8 mouse cellular contexts compared by ENCODE assay signal in the genomic region with DNA sequence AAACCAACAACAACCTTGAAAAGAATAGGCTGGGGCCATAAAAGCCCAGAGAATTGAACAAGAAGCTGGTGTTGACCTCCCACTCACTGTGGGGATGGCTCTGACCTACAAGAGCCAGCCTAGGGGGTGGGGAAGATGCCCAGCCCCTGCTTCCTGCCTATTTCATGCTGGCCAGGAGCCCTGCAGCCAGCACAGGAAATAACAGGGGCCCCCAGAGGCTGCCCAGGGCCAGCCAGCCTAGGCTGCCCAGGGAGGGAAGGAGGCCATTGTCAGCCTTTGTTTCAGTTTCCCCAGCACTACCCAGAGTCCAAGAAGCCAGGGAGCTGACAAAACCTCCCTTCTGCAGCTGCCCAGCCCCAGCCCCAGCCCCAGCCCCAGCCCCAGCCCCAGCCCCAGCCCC.
DNase-seq lines count a peak whose midpoint lies in the region; ATAC-seq lines count a peak whose summit lies in the region.

No protein-coding gene starts in this region.

- H3K27me3 ChIP-seq in embryonic facial prominence, embryonic 11.5 days (ENCODE audit: control insufficient read depth, insufficient read depth, low read length), result no peaks in the 10 kb centered on the region
- H3K27me3 ChIP-seq in hindbrain, embryonic 16.5 days (replicated peaks; ENCODE audit: control insufficient read depth, insufficient read depth, low read length), result no peaks in the 10 kb centered on the region

- ATAC-seq in embryonic facial prominence, embryonic 11.5 days (replicated peaks; ENCODE audit: insufficient number of reproducible peaks, low FRiP score, low TSS enrichment, low read depth), result no peak
- peak; percentile 50 for ATAC-seq in hindbrain, embryonic 16.5 days

- H3K4me2 ChIP-seq in embryonic facial prominence, embryonic 11.5 days (ENCODE audit: low read depth, low read length), result no peak overlapping the region
- H3K4me2 ChIP-seq in hindbrain, embryonic 16.5 days (ENCODE audit: low read length), result no peak overlapping the region

- peaks cover 8% of the 10 kb centered on the region for H3K4me1 ChIP-seq in embryonic facial prominence, embryonic 11.5 days (ENCODE audit: control insufficient read depth, insufficient read depth, low read length)
- peaks cover 43% of the 10 kb centered on the region for H3K4me1 ChIP-seq in hindbrain, embryonic 16.5 days (ENCODE audit: control insufficient read depth, insufficient read depth, low read depth, low read length)

- no peaks in the 10 kb centered on the region; the same call in 1 of the 2 replicates for H3K36me3 ChIP-seq in embryonic facial prominence, embryonic 11.5 days (replicated peaks; ENCODE audit: control insufficient read depth, insufficient read depth, low read depth, low read length)
- H3K36me3 ChIP-seq in hindbrain, embryonic 16.5 days (ENCODE audit: control insufficient read depth, insufficient read depth, low read length), result no peaks in the 10 kb centered on the region

- no peaks in the 10 kb centered on the region for H3K9me3 ChIP-seq in embryonic facial prominence, embryonic 11.5 days (replicated peaks; ENCODE audit: control insufficient read depth, low read length)
- no peaks in the 10 kb centered on the region for H3K9me3 ChIP-seq in hindbrain, embryonic 16.5 days (ENCODE audit: control insufficient read depth, low read length)

- intact Hi-C loops in left cerebral cortex, postnatal 14 days (cut with DNase I), result no loop called here

- peak overlapping the region; percentile 47; the same call in 1 of the 2 replicates for H3K27ac ChIP-seq in embryonic facial prominence, embryonic 11.5 days (replicated peaks; ENCODE audit: low read depth, low read length)
- H3K27ac ChIP-seq in hindbrain, embryonic 16.5 days (ENCODE audit: low read depth, low read length), result peak overlapping the region; percentile 60

- no peak overlapping the region for H3K4me3 ChIP-seq in embryonic facial prominence, embryonic 11.5 days (ENCODE audit: low read depth, low read length)
- H3K4me3 ChIP-seq in hindbrain, embryonic 16.5 days (ENCODE audit: low read length), result no peak overlapping the region

- peak; percentile 26 to 47 for DNase-seq in adrenal gland, adult (ENCODE audit: inconsistent age in 2 of 2, low spot score in 1 of 2)
- no peak for DNase-seq in adrenal gland, adult 8-10 months
- DNase-seq in embryonic facial prominence, embryonic 11.5 days (ENCODE audit: low spot score), result peak; percentile 35
- peak; percentile 46 for DNase-seq in lung, postnatal 36 days
- DNase-seq in spleen, postnatal 10 days (ENCODE audit: low spot score in 2 of 2), result no peak
- DNase-seq in left cerebral cortex, postnatal 14 days (ENCODE audit: low spot score in 2 of 2), result no peak
- DNase-seq in ovary, adult 18-20 months (ENCODE audit: low spot score), result no peak

- H3K9ac ChIP-seq in embryonic facial prominence, embryonic 11.5 days (replicated peaks; ENCODE audit: low read length), result 0 out of 2 replicates have a peak overlapping the region, but pooled peaks have one; percentile 37
- peak overlapping the region; percentile 9; the same call in 1 of the 2 replicates for H3K9ac ChIP-seq in hindbrain, embryonic 16.5 days (ENCODE audit: low read depth, low read length)

Comparison
In these comparisons a context has a peak if more than half of its experiments do, and no peak if none do; other contexts are left out.
1. DNase-seq: peak in adrenal gland, adult (2 of 2), embryonic facial prominence, embryonic 11.5 days (single experiment) and lung, postnatal 36 days (single experiment); none in adrenal gland, adult 8-10 months (single experiment), spleen, postnatal 10 days (0 of 2), left cerebral cortex, postnatal 14 days (0 of 2) and ovary, adult 18-20 months (single experiment).